Mouse (Mus musculus): ENCODE measurements around the gene Atat1.

GRCm38 (mm10) chr17:35883777-35884176 is 26.1 kb downstream of the Atat1 start:
- TF ChIP-seq POLR2A (IDR thresholded peaks at IDR 0.05; ENCODE audit: control insufficient read depth, extremely low read depth, insufficient read depth, low read length, poor library complexity) (no peak), CTCF (IDR thresholded peaks at IDR 0.05; ENCODE audit: borderline replicate concordance, control insufficient read depth, extremely low read depth, insufficient read depth, low read length, poor library complexity) (no peak)

Measured in thymus, adult 2 months (tissue).